Mouse (Mus musculus) hindbrain, embryonic 13.5 days (tissue): ENCODE data around the gene Olfr1339. TPM values are rescaled to one million over a fixed set of nuclear protein-coding genes. Genes with fewer than 3 reads are reported as not detected.

Experiments used
- ATAC-seq: fragments of 200-750 bp; cut with Nextera tagmentation; 2 replicates; pipeline ENCODE4 v1.8.0; 2017; ENCODE audit warnings: moderate TSS enrichment; ENCODE audit not compliant: low FRiP score
- H3K27ac ChIP-seq: fragments of 300-500 bp; sonication (generic); 2 replicates; pipeline ENCODE4 v1.5.1; 2015; ENCODE audit warnings: inconsistent platforms, mild to moderate bottlenecking, moderate library complexity
- H3K27me3 ChIP-seq: fragments of 300-500 bp; sonication (generic); 2 replicates; pipeline ENCODE4 v1.6.1; 2015; ENCODE audit warnings: mild to moderate bottlenecking, inconsistent platforms
- H3K36me3 ChIP-seq: fragments of 300-500 bp; sonication (generic); 2 replicates; pipeline ENCODE4 v1.6.1; 2015; ENCODE audit warnings: mild to moderate bottlenecking, inconsistent platforms
- H3K4me1 ChIP-seq: fragments of 300-500 bp; sonication (generic); replicated peaks from 2 replicates; pipeline ENCODE4 v1.6.1; 2015; ENCODE audit warnings: inconsistent platforms
- H3K4me2 ChIP-seq: fragments of 300-500 bp; sonication (generic); 2 replicates; pipeline ENCODE4 v1.6.1; 2015; ENCODE audit warnings: inconsistent platforms, mild to moderate bottlenecking, moderate library complexity
- H3K4me3 ChIP-seq: fragments of 300-500 bp; sonication (generic); 2 replicates; pipeline ENCODE4 v1.5.1; 2015; ENCODE audit warnings: mild to moderate bottlenecking, inconsistent platforms
- H3K9ac ChIP-seq: fragments of 300-500 bp; sonication (generic); 2 replicates; pipeline ENCODE4 v1.6.1; 2015; ENCODE audit warnings: mild to moderate bottlenecking, inconsistent platforms
- H3K9me3 ChIP-seq: fragments of 300-500 bp; sonication (generic); 2 replicates; pipeline ENCODE4 v1.6.1; 2016; ENCODE audit warnings: inconsistent platforms
- WGBS: fragments of 180-500 bp; shearing (Covaris S2); methylation state at CpG from one replicate; pipeline ENCODE4 v1.1.7; 2015; 5-methylcytosine and 5-hydroxymethylcytosine counted together
- polyA plus RNA-seq: library from polyadenylated mRNA; unstranded; fragments of >200 nt; fragmentation: Nextera tagmentation; extraction: Ambion mirVana; gene quantifications from 2 replicates; pipeline ENCODE4 v1.2.1, GENCODE M21; 2015

Gene Olfr1339
- not detected in 2 replicates for polyA plus RNA-seq

DNA sequence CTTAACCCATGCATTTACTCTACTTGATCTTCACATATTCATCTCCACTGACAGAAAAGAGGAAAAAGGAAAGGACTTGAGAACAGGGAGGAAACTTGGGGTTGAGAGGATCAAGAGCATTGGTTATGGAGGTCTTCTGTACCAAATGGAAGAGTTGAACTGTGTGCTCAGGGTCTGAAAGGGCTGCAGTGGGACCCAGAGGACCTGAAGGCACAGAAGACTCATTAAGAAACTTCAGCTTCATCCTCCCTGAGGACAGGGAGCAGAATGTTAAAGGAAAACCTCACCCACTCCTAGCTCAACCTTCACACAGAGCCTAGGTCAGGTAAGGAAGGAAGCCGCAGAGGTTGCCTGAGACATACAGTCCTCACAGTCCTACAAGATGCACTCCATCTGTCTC, at the start of gene Olfr1339:
Gene Olfr1339, plus strand, starts transcription at position 301 of the 400 bp plus-strand sequence.
- Histone ChIP-seq H3K27me3 (no peaks in the 10 kb centered on the region), H3K36me3 (no peaks in the 10 kb centered on the region), H3K27ac (no peak within 1 kb of the TSS), H3K4me3 (no peak within 1 kb of the TSS), H3K9ac (no peak within 1 kb of the TSS), H3K4me2 (no peak within 1 kb of the TSS), H3K9me3 (no peaks in the 10 kb centered on the region), H3K4me1 (no peaks in the 10 kb centered on the region)
- ATAC-seq: no peak
- 90% methylated on average over 1 of the region's 1 CpGs for WGBS

DNA sequence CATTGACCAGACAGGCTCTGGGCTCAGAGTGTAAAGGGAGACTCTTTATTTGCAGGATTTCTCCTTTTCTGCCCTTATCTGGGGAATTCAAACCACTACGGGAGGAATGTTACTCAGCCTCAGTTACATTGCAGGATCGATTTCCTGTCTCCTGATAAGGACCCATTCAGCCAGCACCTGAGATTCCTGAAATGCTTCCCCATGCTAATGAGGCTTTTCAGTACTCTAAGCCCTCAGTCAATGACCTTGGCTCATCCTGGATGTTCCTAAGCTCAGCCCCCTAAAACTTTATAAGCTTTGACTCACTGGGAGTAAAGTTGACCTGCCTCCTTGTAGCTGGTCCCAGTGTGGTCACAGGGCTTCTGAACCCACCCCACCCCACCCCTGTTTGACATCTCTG, 44.9 kb upstream of the Olfr1339 start:
- Histone ChIP-seq H3K9ac (no peak overlapping the region), H3K27ac (no peak overlapping the region), H3K4me1 (no peaks in the 10 kb centered on the region), H3K9me3 (peaks cover 3% of the 10 kb centered on the region; the same call in 1 of the 2 replicates), H3K4me2 (no peak overlapping the region), H3K4me3 (no peak overlapping the region), H3K27me3 (no peaks in the 10 kb centered on the region), H3K36me3 (no peaks in the 10 kb centered on the region)
- WGBS: 82% methylated on average over 2 of the region's 2 CpGs
- ATAC-seq: no peak

DNA sequence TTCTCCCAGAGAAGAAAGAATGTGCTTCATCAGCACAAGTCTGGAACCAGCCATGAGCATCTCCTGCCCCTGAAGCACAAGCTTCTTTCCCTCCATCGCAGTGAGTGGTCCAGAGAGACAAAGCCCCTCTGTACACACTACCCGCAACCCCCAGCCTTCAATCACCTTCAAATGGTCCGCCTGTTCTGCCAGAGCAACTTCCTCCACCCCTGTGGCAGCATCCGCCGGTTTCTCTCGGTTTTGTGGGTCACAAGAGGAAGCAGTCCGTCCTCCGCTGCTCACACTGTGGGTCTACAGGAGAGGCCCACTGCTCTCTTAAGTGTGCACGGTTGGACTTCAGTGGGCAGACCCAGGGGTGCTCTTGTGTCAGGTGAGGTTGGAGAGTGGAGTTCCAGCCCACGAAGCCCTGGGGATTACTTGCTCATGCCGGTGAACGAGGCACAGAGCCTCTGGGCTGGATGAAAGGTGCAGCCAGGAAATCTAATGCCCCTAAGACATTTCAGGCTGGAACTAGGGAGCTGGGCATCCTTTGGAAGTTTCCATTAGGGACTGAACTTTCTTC, 39.5 kb upstream of the Olfr1339 start, which contains the start of gene Olfr1342:
Gene Olfr1342, minus strand, starts transcription at position 345 of the 562 bp plus-strand sequence.
- H3K27me3 ChIP-seq: no peaks in the 10 kb centered on the region
- peaks cover 3% of the 10 kb centered on the region; the same call in 1 of the 2 replicates for H3K9me3 ChIP-seq
- no peak within 1 kb of the TSS for H3K27ac ChIP-seq
- H3K4me3 ChIP-seq: no peak within 1 kb of the TSS
- H3K4me2 ChIP-seq: no peak within 1 kb of the TSS
- H3K4me1 ChIP-seq: peaks cover 7% of the 10 kb centered on the region
- H3K9ac ChIP-seq: no peak within 1 kb of the TSS
- WGBS: 49% methylated on average over 12 of the region's 12 CpGs
- no peak for ATAC-seq
- no peaks in the 10 kb centered on the region for H3K36me3 ChIP-seq

DNA sequence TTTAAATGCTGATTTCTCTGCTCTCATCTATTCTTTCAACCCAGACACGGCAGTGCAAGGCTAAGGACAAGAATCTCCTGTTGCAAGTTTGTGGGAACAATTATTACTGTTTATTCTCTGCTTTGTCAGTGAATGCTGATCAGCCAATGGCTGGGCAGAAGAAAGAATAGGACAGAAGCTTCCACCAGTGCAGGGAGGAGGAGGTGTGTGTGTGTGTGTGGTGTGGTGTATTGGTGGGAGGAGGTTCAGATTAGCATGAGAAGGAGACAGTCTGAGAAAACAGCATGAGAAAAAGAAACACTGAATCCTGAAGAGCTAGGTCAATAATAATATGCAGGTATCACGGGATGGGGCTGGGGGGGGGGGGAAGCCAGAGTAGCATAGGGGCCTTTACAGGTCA, 38.2 kb upstream of the Olfr1339 start:
- H3K27me3 ChIP-seq: no peaks in the 10 kb centered on the region
- no peak overlapping the region for H3K9ac ChIP-seq
- no peaks in the 10 kb centered on the region for H3K36me3 ChIP-seq
- 0 out of 2 replicates have a peak, but pooled peaks have one; percentile 28 for ATAC-seq
- no peaks in the 10 kb centered on the region for H3K9me3 ChIP-seq
- H3K4me3 ChIP-seq: no peak overlapping the region
- H3K4me1 ChIP-seq: peaks cover 7% of the 10 kb centered on the region
- WGBS: 40% methylated on average over 2 of the region's 2 CpGs
- no peak overlapping the region for H3K4me2 ChIP-seq
- no peak overlapping the region for H3K27ac ChIP-seq

DNA sequence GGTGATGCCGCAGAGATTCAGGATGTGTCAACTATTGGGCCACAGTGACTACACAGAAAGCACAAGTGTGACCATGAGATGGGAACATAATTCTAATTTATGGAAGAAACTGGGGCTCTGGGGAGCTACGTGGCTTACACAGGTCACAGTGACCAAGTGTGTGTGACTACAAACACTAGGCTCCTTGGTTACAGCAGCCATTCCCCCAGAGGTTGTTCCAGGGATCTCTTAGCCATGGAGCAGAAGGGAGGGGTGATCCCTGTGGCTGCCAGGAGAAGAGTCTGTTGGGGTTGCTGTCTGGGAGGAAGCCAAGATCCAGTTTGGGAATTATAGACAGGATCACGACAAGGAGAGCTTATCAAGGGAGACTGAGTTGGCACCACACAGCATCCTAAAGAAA, 28.8 kb upstream of the Olfr1339 start, which contains the start of gene Olfr1341:
Gene Olfr1341, plus strand, starts transcription at position 301 of the 400 bp plus-strand sequence.
- no peak for ATAC-seq
- 87% methylated on average over 3 of the region's 3 CpGs for WGBS

DNA sequence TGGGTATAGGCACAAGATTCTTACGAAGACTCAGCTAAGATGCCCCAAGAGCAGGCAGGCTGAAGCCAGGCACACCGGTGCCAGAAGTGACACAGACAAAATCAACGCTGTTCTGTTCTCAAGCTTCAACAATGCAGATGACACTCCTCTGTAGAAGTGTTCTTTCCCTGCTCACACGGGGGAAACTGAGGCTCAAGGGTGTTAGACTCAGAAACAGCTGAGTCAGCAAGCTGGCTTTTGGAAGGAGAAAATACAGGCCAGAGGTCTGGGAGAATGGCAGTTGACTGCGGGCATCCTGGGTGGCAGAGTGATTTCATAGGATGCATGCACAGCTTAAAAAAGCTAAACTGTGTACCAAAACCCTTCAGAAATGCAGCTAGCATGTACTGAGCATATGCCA, 23.9 kb upstream of the Olfr1339 start:
- no peaks in the 10 kb centered on the region for H3K27me3 ChIP-seq
- H3K27ac ChIP-seq: no peak overlapping the region
- no peak overlapping the region for H3K4me3 ChIP-seq
- H3K9me3 ChIP-seq: no peaks in the 10 kb centered on the region
- no peak for ATAC-seq
- H3K9ac ChIP-seq: no peak overlapping the region
- 94% methylated on average over 5 of the region's 5 CpGs for WGBS
- H3K4me2 ChIP-seq: no peak overlapping the region
- no peaks in the 10 kb centered on the region for H3K4me1 ChIP-seq
- no peaks in the 10 kb centered on the region for H3K36me3 ChIP-seq

More for the DNA sequence above, 28.8 kb upstream of the Olfr1339 start, which contains the start of gene Olfr1341:
- Histone ChIP-seq H3K27ac (no peak within 1 kb of the TSS), H3K4me3 (no peak within 1 kb of the TSS), H3K4me2 (no peak within 1 kb of the TSS), H3K36me3 (no peaks in the 10 kb centered on the region), H3K9ac (no peak within 1 kb of the TSS), H3K9me3 (no peaks in the 10 kb centered on the region), H3K4me1 (no peaks in the 10 kb centered on the region), H3K27me3 (no peaks in the 10 kb centered on the region)

DNA sequence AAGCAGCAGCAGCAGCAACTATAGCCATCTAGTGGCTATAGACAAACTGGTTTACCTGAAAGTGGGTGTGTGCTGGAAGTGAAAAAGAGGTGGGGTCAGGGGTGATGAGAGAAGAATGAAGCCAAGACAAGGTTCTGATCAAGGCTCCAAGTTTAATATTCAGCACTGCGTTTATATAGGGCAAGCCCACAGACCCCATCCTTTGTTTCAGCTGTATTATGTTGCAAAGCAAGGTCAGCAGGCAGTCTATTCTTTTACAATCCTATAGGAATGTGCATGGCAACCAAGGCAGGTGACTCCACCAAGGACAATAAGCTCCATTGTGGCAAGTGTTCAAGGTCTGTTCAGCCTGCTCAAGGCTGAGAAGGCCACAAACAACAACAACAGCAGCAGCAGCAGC, 20.3 kb upstream of the Olfr1339 start:
- ATAC-seq: no peak

DNA sequence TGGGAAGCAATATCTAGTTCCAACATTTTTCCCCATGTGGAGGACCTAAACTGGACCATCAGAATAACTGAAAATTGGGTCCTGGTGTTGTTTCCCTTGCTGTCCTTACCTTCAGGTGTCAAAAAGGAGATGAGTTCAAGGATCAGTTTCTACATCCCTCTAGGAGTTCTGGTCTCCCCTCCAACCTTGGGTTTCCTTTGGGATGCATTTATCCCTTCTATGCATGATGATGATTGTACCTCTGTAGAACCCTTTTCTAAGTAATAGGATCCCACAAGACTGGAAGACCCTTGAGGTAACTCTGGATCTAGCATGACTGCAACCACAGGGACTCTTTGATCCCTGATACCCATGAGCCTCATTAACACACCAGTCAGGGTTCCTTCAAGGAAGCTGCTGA, 12.1 kb upstream of the Olfr1339 start, which contains the start of gene Olfr1340:
Gene Olfr1340, plus strand, starts transcription at position 301 of the 400 bp plus-strand sequence.
- no peak within 1 kb of the TSS for H3K9ac ChIP-seq
- no peak within 1 kb of the TSS for H3K4me3 ChIP-seq
- H3K27me3 ChIP-seq: no peaks in the 10 kb centered on the region
- no peaks in the 10 kb centered on the region for H3K36me3 ChIP-seq
- no peak within 1 kb of the TSS for H3K27ac ChIP-seq
- H3K4me1 ChIP-seq: no peaks in the 10 kb centered on the region
- H3K4me2 ChIP-seq: no peak within 1 kb of the TSS
- no peaks in the 10 kb centered on the region for H3K9me3 ChIP-seq
- no peak for ATAC-seq

More for the DNA sequence above, 20.3 kb upstream of the Olfr1339 start:
- H3K4me2 ChIP-seq: no peak overlapping the region
- no peaks in the 10 kb centered on the region for H3K9me3 ChIP-seq
- no peaks in the 10 kb centered on the region for H3K36me3 ChIP-seq
- 16% methylated on average over 1 of the region's 1 CpGs for WGBS
- no peaks in the 10 kb centered on the region for H3K4me1 ChIP-seq
- H3K4me3 ChIP-seq: no peak overlapping the region
- H3K27me3 ChIP-seq: no peaks in the 10 kb centered on the region
- no peak overlapping the region for H3K9ac ChIP-seq
- no peak overlapping the region for H3K27ac ChIP-seq

DNA sequence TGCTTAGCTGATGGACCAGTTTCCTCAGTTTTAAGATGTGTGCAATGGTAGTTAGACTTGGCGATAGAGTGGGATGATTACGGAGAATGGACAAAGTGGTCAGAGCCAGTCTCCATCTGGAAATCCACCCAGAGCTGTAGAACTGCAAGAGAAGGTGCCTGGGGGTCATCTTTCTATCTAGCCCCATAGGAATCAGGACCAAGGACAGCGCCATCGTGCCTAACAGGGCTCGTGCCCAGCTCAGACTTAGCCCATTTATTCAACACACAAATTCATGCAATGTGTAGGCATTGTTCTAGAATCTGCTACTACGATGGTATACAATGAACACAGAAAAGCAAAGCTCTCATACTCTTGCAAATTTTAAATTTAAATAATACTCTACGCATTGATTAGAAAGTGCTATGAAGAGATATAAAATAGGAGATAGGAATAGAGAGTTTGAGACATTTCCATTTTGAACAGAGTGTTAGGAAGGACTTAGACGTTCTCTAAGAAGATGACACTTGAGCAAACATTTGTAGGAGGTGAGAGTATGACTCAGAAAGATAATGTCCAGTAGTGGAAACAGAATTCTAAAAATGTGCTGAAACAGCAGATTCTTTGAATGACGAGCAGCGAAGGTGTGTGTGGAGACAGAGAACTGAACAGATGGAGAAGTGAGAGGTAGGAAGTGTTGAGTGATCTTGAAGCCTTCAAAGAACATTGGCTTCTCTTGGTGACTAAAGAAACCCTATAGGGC, 10.1 kb upstream of the Olfr1339 start:
- H3K4me2 ChIP-seq: no peak overlapping the region
- H3K4me1 ChIP-seq: no peaks in the 10 kb centered on the region
- no peak overlapping the region for H3K27ac ChIP-seq
- H3K27me3 ChIP-seq: no peaks in the 10 kb centered on the region
- H3K4me3 ChIP-seq: no peak overlapping the region
- no peak for ATAC-seq
- no peaks in the 10 kb centered on the region for H3K36me3 ChIP-seq
- H3K9me3 ChIP-seq: no peaks in the 10 kb centered on the region
- 55% methylated on average over 10 of the region's 10 CpGs for whole genome bisulfite sequencing
- no peak overlapping the region for H3K9ac ChIP-seq

DNA sequence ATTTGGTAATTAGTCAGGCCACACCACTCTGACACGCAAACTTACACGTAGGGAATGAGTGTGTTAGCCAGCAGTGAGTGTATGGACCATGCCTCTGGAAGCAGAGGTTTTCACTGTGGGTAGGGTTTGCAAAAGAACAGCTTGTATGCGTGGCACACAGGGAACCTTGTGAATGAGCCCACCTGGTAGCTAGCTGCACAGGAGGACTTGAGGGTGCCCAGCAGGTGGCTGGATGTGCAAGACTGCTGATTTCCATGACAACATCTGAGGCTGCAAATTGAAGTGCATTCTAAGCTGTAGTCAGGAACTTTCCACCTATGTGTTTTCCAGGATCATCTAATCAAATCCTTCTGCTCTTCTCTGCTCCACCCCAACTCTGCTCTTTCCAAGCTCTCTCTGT, 7.6 kb downstream of the Olfr1339 start:
- ATAC-seq: no peak
- Histone ChIP-seq H3K27ac (no peak overlapping the region), H3K4me3 (no peak overlapping the region), H3K4me1 (peaks cover 9% of the 10 kb centered on the region), H3K9ac (no peak overlapping the region), H3K36me3 (no peaks in the 10 kb centered on the region), H3K9me3 (no peaks in the 10 kb centered on the region), H3K27me3 (peaks cover 31% of the 10 kb centered on the region), H3K4me2 (no peak overlapping the region)
- 61% methylated on average over 3 of the region's 3 CpGs for WGBS

DNA sequence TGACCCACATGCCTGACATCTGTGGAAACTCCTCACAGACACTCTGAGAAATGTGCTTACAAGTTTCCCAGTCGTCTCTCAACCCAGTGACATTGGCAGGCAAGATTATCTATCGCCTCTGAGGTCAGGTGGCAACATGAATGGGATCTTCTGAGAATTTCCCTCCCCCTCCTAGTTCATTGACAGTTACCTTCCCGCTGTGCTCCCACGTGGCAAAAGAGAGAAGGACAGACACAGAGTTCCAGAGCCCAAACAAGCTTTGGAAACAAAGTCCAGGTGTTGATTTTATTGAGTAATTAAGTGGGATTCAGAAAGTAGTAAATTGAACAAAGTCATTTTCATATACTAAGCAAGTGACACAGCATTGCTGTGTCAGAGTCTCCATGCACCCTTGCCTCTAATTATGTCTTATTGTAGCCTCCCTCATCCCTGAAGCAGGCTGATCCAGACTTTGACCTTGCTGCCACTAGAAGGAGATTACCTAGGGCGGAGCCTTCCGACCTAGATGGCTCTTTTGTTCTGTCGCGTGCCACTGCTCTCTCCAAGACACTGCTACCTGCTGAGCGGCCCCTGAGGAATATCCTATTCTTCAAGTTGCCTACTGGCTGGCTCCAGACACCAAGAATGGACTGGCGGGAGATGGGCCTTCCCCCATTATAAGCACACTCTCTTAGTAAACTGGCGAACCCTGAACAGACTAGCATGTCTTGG, 9.2 kb downstream of the Olfr1339 start:
- Histone ChIP-seq H3K4me3 (no peak overlapping the region), H3K9me3 (no peaks in the 10 kb centered on the region), H3K36me3 (no peaks in the 10 kb centered on the region), H3K9ac (no peak overlapping the region), H3K27ac (no peak overlapping the region), H3K27me3 (peaks cover 31% of the 10 kb centered on the region), H3K4me2 (peak overlapping the region; percentile 35), H3K4me1 (peaks cover 9% of the 10 kb centered on the region)
- 4% methylated on average over 11 of the region's 11 CpGs for WGBS
- ATAC-seq: no peak

DNA sequence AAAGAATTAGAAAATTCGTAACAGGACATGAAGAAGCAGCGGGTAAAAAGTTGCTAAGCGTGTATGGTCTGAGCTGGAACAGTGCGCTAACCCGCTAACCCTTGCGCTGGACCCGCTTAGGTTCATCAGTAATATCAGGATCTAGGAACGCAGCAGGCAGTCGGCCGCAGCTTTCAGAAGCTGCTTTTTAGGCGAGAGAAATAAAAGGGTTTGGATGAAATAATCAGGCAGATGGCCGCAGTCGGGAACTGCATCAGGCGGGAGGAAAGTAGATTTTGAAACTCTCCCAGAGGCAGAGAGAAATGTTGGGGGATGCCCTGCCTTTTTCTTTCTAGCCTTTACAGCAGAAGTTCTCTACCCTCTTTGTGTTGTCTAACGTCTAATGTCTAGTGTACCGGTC, 9.9 kb downstream of the Olfr1339 start:
- Histone ChIP-seq H3K36me3 (no peaks in the 10 kb centered on the region), H3K27me3 (peaks cover 31% of the 10 kb centered on the region), H3K27ac (no peak overlapping the region), H3K4me1 (peaks cover 9% of the 10 kb centered on the region), H3K9ac (no peak overlapping the region), H3K4me3 (no peak overlapping the region), H3K9me3 (no peaks in the 10 kb centered on the region), H3K4me2 (peak overlapping the region; percentile 35)
- ATAC-seq: no peak
- WGBS: 4% methylated on average over 16 of the region's 16 CpGs
